Mouse (Mus musculus) layer of hippocampus, adult 18-20 months (tissue): ENCODE measurements around the gene Map7d1. TPM values are rescaled to one million over a fixed set of nuclear protein-coding genes. Genes with fewer than 3 reads are reported as not detected.
A peak's percentile ranks its signal among the peaks of the same experiment; 100 is the strongest.

Experiments used
- DNase-seq, 2 experiments: peaks; one replicate each; pipeline ENCODE4 v3.0.0; 2022; ENCODE audit warnings: low spot score in 2 of 2
- total RNA-seq, 2 experiments: library from RNA; stranded (reverse); gene quantifications; 2 replicates each; pipeline ENCODE4 v1.2.3; 2021

Gene Map7d1
- total RNA-seq, 2 experiments from 2014 or later = 245 to 258 TPM

DNA sequence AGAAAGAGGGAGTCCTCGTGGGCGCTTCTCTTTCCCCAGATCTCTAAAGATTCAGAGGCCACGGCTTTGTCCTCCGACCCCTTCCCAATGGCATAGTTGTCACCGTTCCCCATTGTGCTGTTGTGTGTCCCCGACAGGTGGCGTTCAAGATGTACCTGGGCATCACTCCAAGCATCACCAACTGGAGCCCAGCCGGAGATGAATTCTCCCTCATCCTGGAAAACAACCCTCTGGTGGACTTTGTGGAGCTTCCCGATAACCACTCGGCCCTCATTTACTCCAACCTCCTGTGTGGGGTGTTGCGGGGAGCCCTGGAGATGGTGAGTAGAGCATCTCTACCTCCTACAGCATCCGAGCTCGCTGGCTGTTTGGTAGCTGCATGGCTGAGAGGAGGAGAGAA, 17.6 kb upstream of the Map7d1 start:
- DNase-seq = peak in 1 of 2 experiments; percentile 78

- no peak for DNase-seq
Measured at GRCm38 (mm10) chr4:126269292-126269691, 13.1 kb upstream of the Map7d1 start.

- peak; percentile 99 to 100 for DNase-seq
Measured at GRCm38 (mm10) chr4:126262119-126262807, 6.1 kb upstream of the Map7d1 start, which contains the start of gene Trappc3. Gene Trappc3, plus strand, starts transcription at chr4:126262325.

- DNase-seq = no peak
Measured at GRCm38 (mm10) chr4:126261675-126262074, 5.5 kb upstream of the Map7d1 start.

- no peak for DNase-seq
Measured at GRCm38 (mm10) chr4:126261266-126261665, 5.1 kb upstream of the Map7d1 start.

DNA sequence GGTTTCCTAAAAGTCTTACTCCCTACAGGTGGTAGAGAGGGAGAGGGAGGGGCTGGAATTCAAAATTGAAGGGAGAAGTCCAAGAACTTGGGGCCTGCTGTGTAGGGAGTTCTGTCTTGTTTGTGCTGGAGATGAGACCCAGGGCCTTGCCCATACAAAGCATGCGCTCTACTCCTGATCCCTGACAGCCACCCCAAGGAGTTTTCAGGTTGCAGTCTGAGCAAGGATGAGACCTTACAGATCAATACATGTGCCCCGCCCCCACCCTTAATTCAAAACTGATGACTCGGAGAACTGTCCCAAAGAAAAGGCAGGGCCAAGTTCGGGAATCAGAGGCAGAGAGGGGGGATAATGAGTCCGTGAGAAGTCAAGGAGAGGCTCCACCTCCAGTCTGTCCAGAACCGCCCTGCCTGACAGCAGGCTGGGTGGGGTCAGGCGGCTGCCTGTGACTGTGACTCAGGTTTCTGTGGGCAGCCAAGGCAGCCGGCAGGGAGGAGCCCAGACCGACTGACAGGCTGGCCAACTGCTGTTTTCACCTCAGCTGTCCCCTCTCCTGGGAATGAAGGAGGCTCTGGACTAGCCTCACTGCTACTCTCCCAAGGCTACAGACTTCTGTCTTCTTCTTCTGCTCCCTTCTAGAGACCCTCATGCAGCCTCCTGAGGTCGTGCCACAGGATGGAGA, 4.5 kb upstream of the Map7d1 start:
- DNase-seq = no peak

DNA sequence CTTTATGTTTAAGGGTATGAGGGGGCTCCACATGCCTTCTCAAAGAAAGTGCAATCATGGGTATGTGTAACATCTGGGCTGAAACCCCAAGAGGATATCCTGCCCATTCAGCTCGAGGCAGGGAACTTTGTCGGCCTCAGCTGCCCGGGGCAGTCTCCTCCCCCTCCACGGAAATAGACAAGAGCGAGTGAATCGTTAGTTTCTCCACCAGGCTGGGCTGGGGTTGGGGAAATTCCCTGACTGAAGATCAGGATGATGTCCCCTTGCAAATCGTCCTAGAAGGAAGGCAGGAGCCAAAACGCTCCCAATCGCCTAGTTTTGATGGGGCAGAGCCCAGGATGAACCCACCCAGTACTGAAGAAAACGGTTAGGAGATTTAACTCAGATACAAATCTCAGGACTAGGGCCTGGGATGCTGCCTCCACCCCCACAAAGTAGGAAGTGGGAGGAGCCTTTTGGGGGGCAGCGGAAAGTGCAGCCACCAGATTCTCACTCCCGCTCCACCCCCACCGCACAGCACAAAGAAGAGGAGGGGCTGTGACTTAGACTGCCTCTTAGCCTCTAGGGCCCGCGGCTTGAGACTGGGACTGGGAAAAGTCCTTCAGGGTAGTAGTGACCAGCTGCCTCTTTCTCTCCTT, 3.5 kb upstream of the Map7d1 start:
- no peak for DNase-seq

DNA sequence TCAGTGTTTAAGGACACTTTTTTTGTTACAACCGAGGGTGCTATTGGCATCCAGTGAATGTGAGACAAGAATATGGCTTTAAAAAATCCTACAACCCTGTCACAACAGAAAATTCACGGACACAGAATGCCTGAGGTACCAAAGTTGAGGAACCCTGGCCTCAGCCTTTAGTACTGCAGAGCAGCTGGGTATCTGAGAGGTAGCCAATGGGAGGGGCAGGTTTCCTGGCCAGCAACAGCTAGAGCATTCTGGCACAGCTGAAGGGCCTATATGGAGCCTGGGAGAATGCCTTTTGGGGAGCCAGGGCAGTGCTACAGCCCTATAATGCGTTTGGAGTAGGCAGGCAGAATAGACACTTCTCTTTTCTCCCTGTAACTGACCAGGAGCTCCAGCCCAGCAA, 2.9 kb upstream of the Map7d1 start:
- DNase-seq = no peak

DNA sequence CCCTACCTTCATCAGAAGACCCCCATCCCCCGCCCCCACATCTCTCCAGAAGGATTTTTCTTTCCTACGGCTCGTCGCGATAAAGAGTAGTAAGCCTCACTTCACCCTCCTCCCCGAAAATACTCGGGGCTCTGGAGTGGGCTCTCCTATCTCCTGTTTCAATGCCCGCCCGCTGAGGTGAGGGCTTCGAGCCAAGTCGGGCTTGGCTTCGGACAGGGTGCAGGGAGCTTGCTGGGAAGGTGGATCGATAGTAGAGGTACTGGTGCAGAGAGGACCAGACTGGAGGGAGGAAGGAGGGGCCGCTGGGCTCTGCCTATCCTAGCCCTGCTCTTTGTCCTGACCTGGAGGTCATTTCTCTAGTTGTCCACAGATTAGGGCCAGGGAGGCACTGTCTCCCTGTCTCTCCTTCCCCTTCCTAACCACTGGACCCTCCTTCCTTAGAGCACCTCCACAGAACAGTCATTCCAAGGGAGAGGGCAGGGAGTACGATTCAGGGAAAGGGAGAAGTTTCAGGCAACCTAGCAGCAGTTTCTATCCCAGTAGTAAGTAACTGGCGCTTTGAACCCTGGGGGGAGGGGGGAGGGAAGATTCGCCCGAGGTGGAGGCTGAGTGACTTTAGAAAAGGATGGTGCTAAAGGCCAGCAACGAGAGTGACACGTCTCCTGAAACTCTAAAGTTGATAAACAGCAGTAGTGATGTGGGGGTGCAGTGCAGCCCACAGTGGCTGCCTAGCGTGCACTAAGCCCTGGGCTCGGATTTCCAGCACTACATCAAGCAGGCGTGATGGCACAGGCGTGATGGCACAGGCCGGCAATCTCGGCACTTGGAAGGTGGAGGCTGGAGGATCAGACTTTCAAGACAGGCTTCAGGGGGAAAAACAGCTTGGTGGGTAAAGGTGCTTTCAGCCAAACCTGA, 1.1 kb upstream of the Map7d1 start:
- no peak for DNase-seq

GRCm38 (mm10) chr4:126255113-126256001, 786 bp downstream of the Map7d1 start:
- no peak for DNase-seq

DNA sequence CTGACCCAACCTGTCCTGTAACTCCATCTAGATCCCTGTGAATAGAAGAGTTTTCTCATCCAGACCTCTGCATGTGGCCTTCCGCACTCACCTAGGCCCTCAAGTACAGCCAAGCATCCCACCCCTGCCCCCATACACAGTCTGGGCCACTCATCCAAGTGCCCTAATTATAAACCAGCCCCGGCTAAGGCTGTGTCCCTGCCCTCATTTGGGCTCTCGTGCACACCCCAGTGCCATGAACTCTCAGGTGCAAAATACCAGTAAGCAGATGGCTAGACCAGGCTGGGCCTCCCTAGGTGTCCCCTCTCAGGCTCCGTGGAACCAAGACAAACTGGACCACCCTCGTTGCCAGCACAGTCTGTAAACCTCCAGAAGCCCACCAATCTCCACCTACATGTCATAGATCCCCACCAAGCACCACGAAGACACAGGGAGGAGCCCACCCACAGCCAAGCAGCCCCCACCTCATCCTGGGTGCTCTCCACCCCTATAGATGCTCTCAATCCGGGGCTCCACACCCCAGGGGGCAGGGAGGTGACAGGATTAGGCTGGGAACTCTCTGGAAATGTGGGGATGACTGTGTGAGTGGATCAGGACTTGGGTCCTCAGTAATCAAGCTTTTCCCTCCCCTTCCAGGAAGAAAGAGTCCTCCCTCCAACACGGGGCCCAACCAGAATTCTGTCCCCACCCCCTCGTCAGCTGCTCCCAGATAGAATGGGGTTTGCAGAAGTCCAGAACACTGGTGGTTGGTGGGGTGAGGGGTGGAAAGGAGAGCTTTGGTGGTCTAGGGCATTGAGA, 1.6 kb downstream of the Map7d1 start:
- peak; percentile 77 to 81 for DNase-seq

DNA sequence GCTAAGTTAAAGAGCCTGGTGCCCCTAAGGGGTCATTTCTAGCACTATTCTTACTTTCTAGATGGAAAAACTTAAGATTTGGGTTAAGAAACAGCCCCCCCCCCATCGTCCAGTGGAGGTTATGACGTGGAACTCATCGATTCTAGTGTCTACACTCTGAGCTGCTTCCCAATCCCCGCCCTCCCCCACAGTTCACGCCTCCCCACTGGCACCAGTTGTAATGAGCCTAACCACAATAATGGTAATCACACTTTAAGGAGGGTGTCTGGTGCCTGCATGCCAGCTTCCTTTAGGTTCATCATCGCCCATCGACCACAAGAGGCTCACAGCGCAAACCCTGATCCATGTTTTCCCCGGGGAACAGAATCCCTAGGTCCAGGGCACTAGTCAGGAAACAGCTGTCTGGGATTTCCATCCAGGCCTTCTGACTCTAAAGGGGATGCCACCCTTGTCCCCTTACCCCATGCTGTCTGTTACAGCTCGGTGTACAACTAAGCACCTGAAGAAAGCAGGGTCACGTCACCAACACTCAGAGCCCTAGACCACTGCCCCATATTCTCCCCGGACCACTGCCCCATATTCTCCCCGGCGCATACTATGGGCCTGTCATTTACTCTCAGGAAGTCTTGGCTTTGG, 2.4 kb downstream of the Map7d1 start:
- no peak for DNase-seq

DNA sequence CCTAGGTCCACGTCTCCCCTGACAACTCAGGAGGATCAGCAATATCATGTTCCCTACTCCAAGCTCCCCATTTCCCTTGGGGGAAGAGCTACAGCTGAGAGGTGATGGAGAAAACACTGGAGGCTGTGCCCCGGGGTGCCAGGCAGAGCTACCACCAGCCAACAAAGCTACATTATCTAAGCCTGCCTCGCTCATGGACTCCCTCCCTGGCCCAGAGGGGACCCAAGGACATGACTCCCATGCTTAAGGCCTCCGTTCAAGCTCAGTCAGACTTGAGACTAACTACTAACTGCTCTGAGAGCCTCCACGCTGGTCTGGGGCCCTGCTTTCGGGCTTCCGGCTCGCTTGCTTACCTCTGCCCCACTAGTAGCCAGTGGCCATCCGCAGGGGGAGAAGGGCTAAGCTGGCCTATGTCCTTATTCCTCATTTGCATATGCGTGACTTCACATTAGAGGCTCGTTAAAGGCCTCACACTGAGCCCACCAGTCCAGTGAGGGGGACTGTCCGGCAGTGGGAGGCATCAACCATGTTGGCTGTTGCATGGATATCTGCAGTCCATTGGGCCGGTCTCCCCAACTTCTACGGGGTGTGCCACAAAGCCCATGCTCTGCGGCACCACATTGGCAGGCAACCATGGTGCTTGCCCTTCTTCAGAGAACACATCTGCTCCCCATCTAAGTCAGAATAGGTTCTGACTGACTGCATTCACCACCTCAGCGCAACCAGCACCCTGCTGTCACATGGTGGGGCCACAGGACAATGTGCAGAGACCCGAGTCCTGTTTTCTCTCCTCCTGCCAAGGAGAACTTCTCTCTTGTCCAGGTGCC, 3.5 kb downstream of the Map7d1 start:
- DNase-seq = no peak

DNA sequence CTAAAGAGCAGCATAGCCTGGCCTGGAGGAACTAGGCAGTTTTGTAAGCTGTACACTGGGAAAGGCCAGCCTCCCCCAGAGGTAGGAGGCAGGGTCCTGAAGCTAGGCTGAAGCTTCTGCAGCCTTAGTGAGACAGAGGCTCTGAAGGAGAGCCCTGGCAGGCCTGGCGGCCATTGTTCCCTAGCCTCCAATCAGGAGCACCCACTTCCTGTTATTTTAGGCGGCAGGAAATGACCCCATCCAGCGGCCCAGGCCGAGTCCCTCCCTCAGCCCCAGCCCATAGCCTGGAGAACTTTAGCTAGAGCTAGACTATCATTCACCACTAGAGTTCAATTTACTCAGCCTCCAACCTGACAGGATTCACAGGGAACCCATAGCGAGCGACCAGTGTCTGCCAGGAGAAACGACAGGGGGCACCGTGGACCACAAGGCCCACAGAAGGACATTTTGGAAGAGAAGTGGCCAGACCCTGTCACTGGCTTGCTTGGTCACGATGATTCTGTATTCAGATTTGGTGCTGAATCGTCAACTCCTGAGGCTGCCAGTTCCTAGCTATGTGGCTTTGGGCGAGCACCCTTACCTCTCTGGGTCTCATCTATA, 4.4 kb downstream of the Map7d1 start:
- no peak for DNase-seq

GRCm38 (mm10) chr4:126250659-126251058, 5.5 kb downstream of the Map7d1 start:
- no peak for DNase-seq

DNA sequence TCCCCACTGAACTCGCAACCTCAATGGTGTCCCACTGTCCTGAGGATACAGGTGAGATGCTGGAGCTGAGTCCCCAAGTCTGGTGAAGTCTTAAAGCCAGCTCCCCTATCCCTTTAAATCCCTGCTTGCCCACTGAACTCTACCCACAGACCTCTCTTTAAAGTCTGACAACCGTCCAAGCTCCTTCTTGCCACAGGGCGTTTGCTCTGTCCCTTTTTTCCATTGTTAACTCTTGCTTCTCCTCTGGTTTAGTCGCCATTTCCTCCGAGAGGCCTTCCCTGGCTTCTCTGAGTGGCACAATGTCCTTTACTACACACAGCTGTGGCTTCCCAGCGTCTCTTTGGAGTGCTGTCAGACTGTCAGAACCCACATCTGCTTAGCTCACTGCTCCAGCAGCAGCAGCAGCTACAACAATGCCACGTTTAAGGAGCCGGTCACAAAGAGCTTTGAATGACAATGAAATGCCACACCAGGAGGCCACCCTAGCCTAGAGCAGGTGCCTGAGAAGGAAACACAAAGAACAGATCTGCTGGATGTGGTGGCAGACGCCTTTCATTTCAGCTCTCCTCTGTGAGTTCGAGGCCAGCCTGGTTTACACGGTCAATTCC, 7.8 kb downstream of the Map7d1 start:
- DNase-seq = no peak

- no peak for DNase-seq
Measured at GRCm38 (mm10) chr4:126246202-126246889, 9.8 kb downstream of the Map7d1 start.
